Mouse (Mus musculus): ENCODE measurements around the gene Tcirg1.

DNA sequence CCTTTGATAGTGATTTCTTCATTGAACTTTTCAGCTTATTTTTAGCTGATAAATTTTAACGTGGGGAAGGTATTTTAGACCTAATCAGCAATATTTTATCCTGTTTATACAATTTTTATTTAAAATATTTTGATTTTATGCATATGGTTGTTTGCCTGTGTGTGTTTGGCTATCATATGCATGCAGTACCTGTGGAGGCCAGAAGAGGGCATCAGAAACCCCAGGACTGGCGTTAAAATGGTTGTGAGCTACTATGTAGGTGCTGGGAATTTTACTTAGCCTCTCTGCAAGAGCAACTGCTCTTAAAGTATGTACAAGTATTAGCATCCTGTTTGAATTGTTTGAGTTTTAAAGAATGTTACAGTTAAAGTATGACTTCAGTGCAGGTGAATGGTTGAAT is 42.0 kb downstream of the Tcirg1 start:
- TF ChIP-seq CTCF (IDR thresholded peaks at IDR 0.05; ENCODE audit: borderline replicate concordance, insufficient read depth, low read depth, low read length) = peak; percentile 21; the same call in 1 of the 2 replicates
- no peak for TF ChIP-seq POLR2A (IDR thresholded peaks at IDR 0.05; ENCODE audit: borderline replicate concordance, insufficient read depth, low read length)
